Comparison of ENCODE assay signal across 8 mouse cellular contexts in genomic region chr11:105969516-105969915, GRCm38 (mm10). TPM values are rescaled to one million over a fixed set of nuclear protein-coding genes. Genes with fewer than 3 reads are reported as not detected.
DNase-seq lines count a peak whose midpoint lies in the region; ATAC-seq and TF ChIP-seq lines count a peak whose summit lies in the region.
"Had no signal": no experiment of that assay in that cellular context is flagged by ENCODE, and none has a peak within 500 bp of the region (broad histone marks: within the 10 kb centered on the region; RNA-seq: fewer than 3 reads in every experiment).

No protein-coding gene starts in this region.

- ATAC-seq in kidney, embryonic 14.5 days (ENCODE audit: low FRiP score, low TSS enrichment) = no peak
- ATAC-seq in megakaryocyte-erythroid progenitor cell, adult 5-6 weeks (replicated peaks; ENCODE audit: low FRiP score, low TSS enrichment, poor library complexity, severe bottlenecking) = no peak

- H3K79me2 ChIP-seq in MEL (ENCODE audit: control insufficient read depth, insufficient read depth, low read length, poor library complexity) = no peaks in the 10 kb centered on the region

- no peaks in the 10 kb centered on the region for H3K36me3 ChIP-seq in kidney, embryonic 14.5 days (ENCODE audit: control insufficient read depth, insufficient read depth, low read length)
- H3K36me3 ChIP-seq in MEL (ENCODE audit: control insufficient read depth in 1 of 2, insufficient read depth in 2 of 2, low read length in 2 of 2) = no peaks in the 10 kb centered on the region

- no peak overlapping the region for H3K4me2 ChIP-seq in kidney, embryonic 14.5 days (replicated peaks; ENCODE audit: low read depth, low read length)

- H3K9me3 ChIP-seq in kidney, embryonic 14.5 days (ENCODE audit: control insufficient read depth, low read length) = no peaks in the 10 kb centered on the region
- no peaks in the 10 kb centered on the region for H3K9me3 ChIP-seq in MEL (replicated peaks; ENCODE audit: insufficient read depth, low read length)

- no peak overlapping the region for H3K27ac ChIP-seq in kidney, embryonic 14.5 days (ENCODE audit: low read depth, low read length)
- H3K27ac ChIP-seq in MEL (ENCODE audit: control insufficient read depth, low read depth, low read length) = no peak overlapping the region

- no peak overlapping the region for H3K4me3 ChIP-seq in kidney, embryonic 14.5 days (ENCODE audit: low read length)
- H3K4me3 ChIP-seq in MEL (ENCODE audit: control insufficient read depth in 1 of 2, insufficient read depth in 1 of 2, low read depth in 2 of 2, low read length in 2 of 2) = no peak overlapping the region

- DNase-seq in kidney, adult 18-20 months = peak; percentile 74
- DNase-seq in MEL (ENCODE audit: low read depth, low spot score) = peak; percentile 31
- DNase-seq in brain, adult 2 months (ENCODE audit: low read depth, low spot score) = peak; percentile 55
- peak; percentile 81 for DNase-seq in kidney, postnatal 10 days
- DNase-seq in thymus, postnatal 4 days = peak; percentile 57

- TF ChIP-seq CTCF in MEL (IDR thresholded peaks at IDR 0.05 in 2 of 3, conservative IDR thresholded peaks at IDR 0.05 in 1 of 3; ENCODE audit: control insufficient read depth in 1 of 3, insufficient read depth in 1 of 3, low read depth in 2 of 3, low read length in 3 of 3, poor library complexity in 1 of 3, severe bottlenecking in 1 of 3) = peak; percentile 48 to 70 (median 63)

- no peak overlapping the region for H3K9ac ChIP-seq in kidney, embryonic 14.5 days (ENCODE audit: low read depth, low read length)
- H3K9ac ChIP-seq in MEL (ENCODE audit: control insufficient read depth, low read depth, low read length, poor library complexity, severe bottlenecking) = no peak overlapping the region

- no peak for TF ChIP-seq POLR2A in MEL (IDR thresholded peaks at IDR 0.05; ENCODE audit: control insufficient read depth in 1 of 2, insufficient read depth in 1 of 2, low read depth in 1 of 2, low read length in 2 of 2, poor library complexity in 1 of 2)

- peaks cover 39% of the 10 kb centered on the region for H3K27me3 ChIP-seq in kidney, embryonic 14.5 days (ENCODE audit: control insufficient read depth, insufficient read depth, low read length)
- H3K27me3 ChIP-seq in MEL (ENCODE audit: control insufficient read depth in 1 of 2, insufficient read depth in 2 of 2, low read length in 2 of 2) = peaks cover 0 to 2% of the 10 kb centered on the region in 2 experiments; a peak in 2 of 4 replicates

- no peak for TF ChIP-seq EP300 in MEL (IDR thresholded peaks at IDR 0.05; ENCODE audit: low read depth in 1 of 2, low read length in 2 of 2)

- 58% methylated on average over 1 of the region's 1 CpGs for WGBS in kidney, embryonic 14.5 days

- H3K4me1 ChIP-seq in kidney, embryonic 14.5 days (ENCODE audit: control insufficient read depth, insufficient read depth, low read length) = 0 out of 2 replicates have a peak, but pooled peaks cover 8% of the 10 kb centered on the region
- H3K4me1 ChIP-seq in MEL (ENCODE audit: control insufficient read depth in 1 of 2, insufficient read depth in 2 of 2, low read length in 2 of 2) = no peaks in the 10 kb centered on the region

- TF ChIP-seq RAD21 in MEL (IDR thresholded peaks at IDR 0.05; ENCODE audit: low read depth, low read length) = peak; percentile 48

TF ChIP-seq in MEL, 35 proteins besides CTCF, POLR2A, EP300 and RAD21:
- TF ChIP-seq ZKSCAN1 (IDR thresholded peaks at IDR 0.05; ENCODE audit: low read depth, low read length) (no peak), MEF2A (IDR thresholded peaks at IDR 0.05; ENCODE audit: extremely low read depth, insufficient replicate concordance, low read depth, low read length, poor library complexity, severe bottlenecking) (no peak), SMC3 (IDR thresholded peaks at IDR 0.05; ENCODE audit: low read depth, low read length) (peak; percentile 77), MXI1 (IDR thresholded peaks at IDR 0.05; ENCODE audit: low read depth, low read length) (no peak)

RNA-seq across cellular contexts. Expression of gene Ace, which starts 1.8 kb away (rescaled TPM):
- 1.4 and 4.8 TPM in 2 replicates for polyA plus RNA-seq in kidney, embryonic 14.5 days (2014; fragmentation: Nextera tagmentation; extraction: Ambion mirVana)
- not detected in 2 replicates for total RNA-seq in MEL (2012; rRNA removed)
- not detected for polyA plus RNA-seq in MEL (2012; ENCODE audit: insufficient read depth in 1 of 2, insufficient read length in 2 of 2, low read depth in 1 of 2, low replicate concordance in 2 of 2, missing spikeins in 1 of 2)
- not detected in 2 replicates for total RNA-seq in megakaryocyte-erythroid progenitor cell, adult 5-6 weeks (2014; fragmentation: Nextera tagmentation)
- total RNA-seq in megakaryocyte-erythroid progenitor cell, adult 5-6 weeks (2017) = 0.38 TPM in 1 of 2 replicates, not detected in the other

RNA-seq across cellular contexts. Expression of gene Cyb561, which starts 16.4 kb away (rescaled TPM):
- 16.9 and 25.2 TPM in 2 replicates for polyA plus RNA-seq in kidney, embryonic 14.5 days (2014; fragmentation: Nextera tagmentation; extraction: Ambion mirVana)
- 24.8 and 32.8 TPM in 2 replicates for total RNA-seq in MEL (2012; rRNA removed)
- polyA plus RNA-seq in MEL (2012; ENCODE audit: insufficient read depth in 1 of 2, insufficient read length in 2 of 2, low read depth in 1 of 2, low replicate concordance in 2 of 2, missing spikeins in 1 of 2) = 10 to 100 TPM in 1 of 2 experiments, not detected in 1; 43.9 TPM
- total RNA-seq in megakaryocyte-erythroid progenitor cell, adult 5-6 weeks (2014; fragmentation: Nextera tagmentation) = 3.3 and 10.0 TPM in 2 replicates
- total RNA-seq in megakaryocyte-erythroid progenitor cell, adult 5-6 weeks (2017) = 2.1 and 2.5 TPM in 2 replicates

RNA-seq across cellular contexts. Expression of gene Ace3, which starts 25.0 kb away (rescaled TPM):
- not detected in 2 replicates for polyA plus RNA-seq in kidney, embryonic 14.5 days (2014; fragmentation: Nextera tagmentation; extraction: Ambion mirVana)
- total RNA-seq in MEL (2012; rRNA removed) = not detected in 2 replicates
- polyA plus RNA-seq in MEL (2012; ENCODE audit: insufficient read depth in 1 of 2, insufficient read length in 2 of 2, low read depth in 1 of 2, low replicate concordance in 2 of 2, missing spikeins in 1 of 2) = not detected
- total RNA-seq in megakaryocyte-erythroid progenitor cell, adult 5-6 weeks (2014; fragmentation: Nextera tagmentation) = not detected in 2 replicates
- total RNA-seq in megakaryocyte-erythroid progenitor cell, adult 5-6 weeks (2017) = not detected in 2 replicates
- total RNA-seq: left cerebral cortex, postnatal 14 days had no signal

RNA-seq across cellular contexts. Expression of gene Kcnh6, which starts 38.4 kb away (rescaled TPM):
- polyA plus RNA-seq in kidney, embryonic 14.5 days (2014; fragmentation: Nextera tagmentation; extraction: Ambion mirVana) = 0.10 and 0.14 TPM in 2 replicates
- 0.04 TPM in 1 of 2 replicates, not detected in the other for total RNA-seq in MEL (2012; rRNA removed)
- polyA plus RNA-seq in MEL (2012; ENCODE audit: insufficient read depth in 1 of 2, insufficient read length in 2 of 2, low read depth in 1 of 2, low replicate concordance in 2 of 2, missing spikeins in 1 of 2) = under 1 TPM in 1 of 2 experiments, not detected in 1; 0.07 TPM
- not detected in 2 replicates for total RNA-seq in megakaryocyte-erythroid progenitor cell, adult 5-6 weeks (2014; fragmentation: Nextera tagmentation)
- total RNA-seq in megakaryocyte-erythroid progenitor cell, adult 5-6 weeks (2017) = not detected in 2 replicates

Comparison
In these comparisons a context has a peak if more than half of its experiments do, and no peak if none do; other contexts are left out.
1. DNase-seq: peak in every context shown above with its lines; median percentile 81 in kidney, postnatal 10 days; 74 in kidney, adult 18-20 months; 57 in thymus, postnatal 4 days; 55 in brain, adult 2 months; 31 in MEL.